Mouse (Mus musculus) right cerebral cortex, postnatal 14 days (tissue): ENCODE results near the gene Arhgap5.
A peak's percentile ranks its signal among the peaks of the same experiment; 100 is the strongest.

Experiments
- DNase-seq: peaks from one replicate; pipeline ENCODE4 v3.0.0; 2022

The Arhgap5 gene

DNA sequence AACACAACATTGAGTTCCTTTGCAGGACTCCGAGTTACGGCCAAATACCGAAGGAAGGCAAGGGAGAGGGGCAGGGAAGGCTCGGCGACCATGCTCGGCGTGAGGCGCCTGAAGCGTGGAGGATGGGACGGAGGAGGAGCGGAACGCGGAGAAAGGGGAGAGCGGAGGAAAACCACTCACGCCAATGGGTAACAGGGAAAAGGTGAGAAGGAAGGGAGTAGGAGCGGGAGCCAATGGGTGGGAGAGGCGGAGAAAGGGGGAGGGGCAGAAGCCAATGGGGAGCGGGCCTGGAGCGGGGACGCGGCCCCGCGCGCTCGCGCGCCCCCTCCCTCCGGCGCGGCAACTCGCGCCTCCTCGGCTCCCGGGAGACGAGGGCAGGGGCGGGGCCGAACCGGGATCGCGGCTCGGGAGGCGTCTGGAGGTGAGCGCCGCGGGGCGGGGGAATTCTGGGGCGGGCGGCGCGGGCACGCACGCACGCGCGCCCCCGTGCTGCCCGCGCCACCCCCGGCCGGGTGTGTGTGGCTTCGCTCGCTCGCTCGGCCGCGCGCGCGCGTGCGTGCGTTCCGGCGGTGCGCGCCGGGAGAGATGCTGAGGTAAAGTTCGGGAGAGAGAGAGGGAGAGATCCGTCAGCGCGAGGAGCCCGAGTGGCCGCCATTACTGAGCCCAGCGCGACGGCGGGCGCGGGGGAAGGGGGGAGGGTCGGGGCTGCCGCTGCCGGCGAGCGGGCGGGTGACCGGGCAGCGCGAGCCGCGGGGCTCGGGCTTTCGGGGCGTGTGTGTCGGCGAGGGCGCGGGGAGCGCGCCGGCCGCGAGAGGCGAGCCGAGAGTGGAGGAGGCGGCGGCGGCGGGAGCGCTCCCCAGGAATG is at the start of gene Arhgap5:
TSS of gene Arhgap5 (plus strand) at position 517 of the 865 bp plus-strand sequence.
- DNase-seq, result peak; percentile 95

DNA sequence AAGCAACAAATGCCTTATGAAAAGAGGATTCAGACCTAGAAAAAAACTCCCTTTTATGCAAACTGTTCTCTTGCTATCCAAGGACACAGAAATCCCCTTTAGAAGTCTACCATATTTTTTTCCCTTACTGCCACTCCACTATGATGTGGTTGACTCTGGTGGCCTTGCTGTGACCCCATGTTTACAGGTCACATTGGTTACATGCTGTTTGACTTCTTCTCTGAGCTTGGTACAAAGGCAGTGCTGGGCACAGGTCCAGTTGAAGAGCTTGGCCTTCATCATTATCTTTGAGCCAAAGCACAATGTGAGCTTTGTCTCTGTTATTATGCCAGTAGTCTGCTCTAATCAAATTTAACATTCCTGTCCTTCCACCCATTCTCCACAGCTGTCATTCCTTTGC is 39.2 kb upstream of the Arhgap5 start:
- DNase-seq, result no peak

DNA sequence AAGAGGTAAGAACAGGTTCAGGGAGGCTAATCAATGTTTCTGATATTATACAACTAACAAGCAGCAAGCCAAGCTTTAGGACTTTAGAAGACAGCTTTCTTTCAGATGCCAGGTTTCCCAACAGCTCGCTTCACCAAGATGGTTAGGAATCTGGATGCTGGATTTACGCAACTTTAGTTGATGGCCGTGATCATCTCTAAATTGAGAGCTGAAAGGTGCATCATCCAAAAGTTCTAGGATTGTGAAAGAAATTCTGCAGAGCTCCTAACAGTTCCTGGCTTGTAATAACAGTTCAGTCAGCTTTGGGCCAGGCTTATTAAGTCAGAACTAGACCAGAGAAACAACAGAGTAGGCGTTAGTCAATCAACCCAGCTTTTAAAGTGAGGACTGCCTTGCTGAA is 32.2 kb upstream of the Arhgap5 start:
- DNase-seq, result no peak

DNA sequence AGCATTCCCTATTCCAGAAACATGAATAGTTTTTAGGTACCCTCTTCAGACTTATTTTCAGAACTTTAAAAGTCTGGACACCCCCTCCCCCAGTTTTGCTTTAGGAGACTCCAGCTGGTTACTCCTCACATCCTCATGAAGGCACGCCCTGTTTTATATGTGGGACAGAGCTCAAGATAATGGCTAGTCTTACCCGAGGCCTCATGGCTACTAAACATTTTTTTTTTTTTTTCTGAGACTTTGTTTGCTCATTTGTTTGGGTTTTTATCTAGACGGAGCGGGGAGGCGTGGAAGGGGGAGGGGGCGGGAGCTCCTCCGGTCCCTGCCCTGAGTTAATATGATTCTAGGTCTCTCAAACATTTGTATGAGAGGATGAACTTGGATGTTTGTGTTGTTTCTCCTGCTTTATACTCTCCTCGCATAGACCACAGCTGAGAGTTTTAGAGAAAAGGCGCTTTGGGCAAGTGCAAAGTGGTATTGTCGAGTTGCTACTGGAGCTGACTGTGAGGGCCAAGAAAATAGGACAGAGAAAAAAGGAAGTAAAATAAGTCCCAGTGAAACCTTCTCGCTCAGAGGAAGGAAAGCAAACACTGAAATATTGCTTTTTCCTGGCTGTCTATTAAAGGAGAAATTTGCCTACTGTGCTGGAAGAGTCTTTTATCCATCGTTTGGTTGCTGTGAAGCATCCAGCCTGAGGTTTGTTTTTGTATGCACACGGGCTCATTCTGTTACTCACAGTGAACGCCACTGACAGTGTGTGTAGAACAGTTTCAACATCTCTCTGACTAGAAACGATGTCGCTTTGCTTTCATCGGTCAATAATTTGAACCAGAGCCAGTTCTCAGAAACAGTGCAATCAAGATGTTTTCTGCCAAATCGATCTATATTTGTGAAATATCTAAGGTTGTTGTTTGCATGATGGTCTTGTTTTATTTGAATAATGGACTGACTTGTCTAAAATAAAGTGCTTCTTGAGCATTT is 29.5 kb upstream of the Arhgap5 start:
- DNase-seq, result no peak

DNA sequence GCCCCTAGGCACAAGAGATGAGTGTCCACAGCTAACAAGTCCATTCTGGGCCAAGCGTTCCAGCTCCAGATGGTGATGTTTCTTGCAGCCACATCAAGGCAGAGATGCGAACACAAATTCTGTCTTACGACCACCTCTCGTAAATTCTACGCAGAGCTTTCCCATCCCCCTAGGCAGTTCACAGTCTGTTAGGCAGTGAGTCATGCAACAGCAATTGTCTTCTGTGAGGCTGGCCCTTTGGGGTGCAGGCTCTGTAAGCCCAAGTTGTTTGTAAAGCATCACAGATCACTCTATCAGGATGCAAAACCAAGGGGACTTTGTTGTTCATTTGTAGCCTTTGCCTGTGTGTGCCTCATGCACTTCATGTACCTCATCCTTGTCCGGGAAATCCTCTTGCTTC is 27.7 kb upstream of the Arhgap5 start:
- DNase-seq, result no peak

DNA sequence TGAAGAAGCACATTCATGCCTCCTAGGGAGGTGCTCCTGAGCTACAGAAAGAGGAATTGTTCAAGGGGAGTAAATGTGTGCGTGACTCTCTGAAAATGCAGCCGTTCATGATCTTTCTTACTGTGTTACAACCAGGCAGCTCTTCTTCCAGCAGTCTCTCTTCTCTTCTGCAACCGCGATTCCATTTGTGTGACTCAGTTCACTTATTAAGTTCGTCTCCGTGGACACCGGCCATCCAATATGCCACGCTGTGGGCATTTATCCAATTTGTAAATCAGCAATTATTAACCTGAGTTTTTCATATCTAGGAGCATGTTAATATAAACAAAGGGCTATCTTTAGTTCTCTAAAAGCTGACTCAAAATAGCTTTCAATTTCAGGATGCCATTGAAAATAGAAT is 25.2 kb upstream of the Arhgap5 start:
- DNase-seq, result no peak

DNA sequence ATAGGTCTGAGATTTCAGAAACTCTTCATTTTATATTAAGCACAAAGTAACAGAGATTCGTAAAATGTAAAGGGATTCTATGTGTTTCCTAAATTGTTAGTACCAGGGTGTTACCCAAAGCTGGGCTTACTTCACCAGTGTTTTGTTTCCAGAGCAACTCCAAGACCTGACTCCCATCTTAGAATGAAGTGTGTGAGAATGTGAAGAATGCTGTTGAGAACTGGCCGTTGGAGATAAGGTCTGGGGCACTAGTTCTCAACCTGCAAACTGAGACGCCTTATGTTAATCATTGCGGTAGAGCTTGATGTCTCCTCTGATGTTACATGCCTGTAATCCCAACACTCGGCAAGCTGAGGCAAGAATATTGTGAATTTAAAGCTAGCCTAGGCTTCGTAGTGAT is 24.4 kb upstream of the Arhgap5 start:
- no peak for DNase-seq

DNA sequence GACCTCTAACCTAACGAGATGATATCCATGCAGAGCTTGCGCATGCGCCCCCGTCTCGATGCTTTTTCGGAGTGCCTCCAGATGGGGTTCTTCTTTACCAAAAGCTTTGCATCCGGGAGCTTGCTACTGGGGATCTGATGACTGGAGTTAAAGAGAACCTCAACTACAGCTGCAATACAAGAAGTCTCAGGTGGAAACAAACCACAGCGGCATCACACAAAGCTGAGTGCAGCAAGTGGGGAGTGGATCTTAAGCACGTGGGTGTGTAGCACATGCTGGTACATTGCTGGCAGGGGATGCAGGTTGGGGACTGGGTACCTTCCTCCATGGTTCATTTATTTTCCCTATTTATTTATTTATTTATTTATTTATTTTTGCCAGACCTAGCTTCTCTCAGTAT is 22.9 kb upstream of the Arhgap5 start:
- DNase-seq, result no peak

DNA sequence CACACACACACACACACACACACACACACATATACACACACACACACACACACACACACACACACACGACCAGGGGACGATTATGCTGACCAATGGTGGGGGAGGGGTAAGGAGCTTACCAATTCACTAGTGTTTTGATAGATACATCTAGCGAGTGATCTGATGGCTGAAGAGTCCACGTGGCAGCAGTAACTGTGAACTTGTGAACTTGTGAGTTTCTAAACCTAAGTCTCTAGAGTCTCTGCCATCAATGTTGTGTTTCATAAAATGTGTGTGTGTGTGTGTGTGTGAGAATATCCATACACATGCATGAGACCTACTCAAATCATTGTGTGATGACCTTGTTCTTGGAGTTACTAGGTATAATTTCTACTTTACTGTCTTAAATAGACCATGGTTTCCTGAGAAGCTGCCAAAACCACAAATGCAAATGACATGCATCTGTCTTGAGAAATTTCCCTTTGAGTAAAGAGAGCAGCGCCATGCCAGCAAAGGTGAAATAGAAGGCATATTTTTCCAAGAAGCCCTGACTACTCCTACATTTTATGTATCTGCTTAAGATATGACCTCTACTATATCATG is 21.7 kb upstream of the Arhgap5 start:
- no peak for DNase-seq

DNA sequence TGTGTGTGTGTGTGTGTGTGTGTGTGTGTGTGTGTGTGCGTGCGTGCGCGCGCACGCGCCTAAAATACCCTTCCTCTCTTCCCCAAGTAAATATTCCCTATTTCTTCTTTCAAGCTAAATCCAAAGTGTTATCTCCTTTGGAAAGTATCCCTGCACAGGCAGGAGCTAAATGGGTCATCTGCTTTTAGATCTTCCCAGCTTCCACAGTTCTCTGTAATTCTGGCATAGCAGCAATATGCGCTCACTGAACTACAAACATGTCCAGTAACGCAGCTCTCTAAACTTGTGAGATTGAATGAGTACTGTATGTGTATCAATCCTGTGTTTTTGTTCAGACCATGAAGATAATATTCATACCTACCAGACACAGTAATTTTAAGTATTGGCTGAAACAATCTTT is 20.6 kb upstream of the Arhgap5 start:
- DNase-seq, result no peak

DNA sequence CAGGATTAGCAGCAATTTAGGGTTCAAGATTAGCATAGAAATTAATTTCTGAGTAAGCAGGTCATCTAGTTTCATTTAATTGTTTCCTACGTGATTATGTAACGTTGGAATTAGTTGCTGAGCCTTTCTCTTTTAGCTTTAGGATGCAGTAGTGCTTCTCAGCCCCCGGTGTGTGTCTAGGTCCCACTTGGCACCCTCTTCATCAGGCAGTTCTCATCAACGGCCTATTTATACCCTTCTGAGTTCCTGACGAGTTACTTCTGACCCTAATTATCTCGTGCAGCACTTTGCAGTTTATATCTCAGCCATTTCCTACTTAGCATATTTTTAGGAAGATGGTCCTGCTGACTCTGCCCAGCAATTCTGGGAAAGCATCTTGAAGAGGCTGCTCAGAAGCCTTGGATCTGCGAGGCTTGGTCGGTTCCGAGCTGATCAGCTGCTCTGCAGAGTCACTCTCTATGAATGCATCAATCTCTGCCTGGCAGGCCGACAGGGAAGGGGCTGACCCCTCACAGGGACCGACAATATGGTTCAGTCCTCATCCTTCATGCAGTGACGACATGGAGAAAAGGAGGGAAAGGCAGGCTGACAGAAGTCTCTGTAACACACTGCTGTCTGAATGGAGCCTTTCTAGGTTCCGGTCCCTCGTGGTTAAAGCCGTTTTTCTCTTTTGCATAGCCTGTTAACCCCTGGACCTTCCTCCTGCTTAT is 15.4 kb upstream of the Arhgap5 start:
- DNase-seq, result no peak

DNA sequence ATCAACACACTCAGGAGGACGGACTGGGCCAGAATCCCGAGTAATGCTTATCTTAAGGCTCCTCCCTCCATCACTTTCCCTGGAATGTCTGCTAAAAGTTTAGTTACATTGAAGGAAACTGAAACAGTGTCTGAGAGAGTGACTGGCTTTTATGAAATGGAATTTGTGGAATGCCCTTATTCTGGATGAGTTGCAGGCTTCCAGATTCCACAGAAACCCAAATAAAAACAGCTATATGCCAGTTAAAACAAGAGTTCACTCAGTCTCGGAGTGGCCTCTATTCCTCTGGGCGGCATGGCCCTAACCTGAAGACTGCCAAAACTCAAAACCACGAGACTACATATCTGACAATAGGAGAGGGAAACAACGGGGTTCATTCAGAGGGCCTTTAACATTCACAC is 10.5 kb upstream of the Arhgap5 start:
- DNase-seq, result no peak

DNA sequence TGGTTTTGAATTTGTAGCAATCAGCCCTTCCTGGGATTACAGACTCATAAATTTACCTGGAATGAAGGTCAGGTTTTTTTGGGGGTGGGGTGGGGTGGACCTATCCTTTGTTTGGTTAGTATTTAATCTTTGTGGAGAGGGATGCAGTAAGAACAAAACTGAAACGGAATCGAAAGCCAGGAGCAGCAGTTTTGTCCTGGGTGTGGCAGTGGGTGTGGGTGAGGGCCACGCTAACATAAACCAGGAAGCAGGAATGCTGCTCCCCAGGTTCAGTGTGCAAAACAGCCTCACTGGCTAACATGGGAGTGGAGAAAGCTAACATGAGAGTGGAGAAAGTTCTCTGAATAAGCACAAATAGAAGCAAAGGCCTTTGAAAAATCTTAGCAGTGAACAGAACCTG is 6.6 kb upstream of the Arhgap5 start:
- DNase-seq, result no peak

DNA sequence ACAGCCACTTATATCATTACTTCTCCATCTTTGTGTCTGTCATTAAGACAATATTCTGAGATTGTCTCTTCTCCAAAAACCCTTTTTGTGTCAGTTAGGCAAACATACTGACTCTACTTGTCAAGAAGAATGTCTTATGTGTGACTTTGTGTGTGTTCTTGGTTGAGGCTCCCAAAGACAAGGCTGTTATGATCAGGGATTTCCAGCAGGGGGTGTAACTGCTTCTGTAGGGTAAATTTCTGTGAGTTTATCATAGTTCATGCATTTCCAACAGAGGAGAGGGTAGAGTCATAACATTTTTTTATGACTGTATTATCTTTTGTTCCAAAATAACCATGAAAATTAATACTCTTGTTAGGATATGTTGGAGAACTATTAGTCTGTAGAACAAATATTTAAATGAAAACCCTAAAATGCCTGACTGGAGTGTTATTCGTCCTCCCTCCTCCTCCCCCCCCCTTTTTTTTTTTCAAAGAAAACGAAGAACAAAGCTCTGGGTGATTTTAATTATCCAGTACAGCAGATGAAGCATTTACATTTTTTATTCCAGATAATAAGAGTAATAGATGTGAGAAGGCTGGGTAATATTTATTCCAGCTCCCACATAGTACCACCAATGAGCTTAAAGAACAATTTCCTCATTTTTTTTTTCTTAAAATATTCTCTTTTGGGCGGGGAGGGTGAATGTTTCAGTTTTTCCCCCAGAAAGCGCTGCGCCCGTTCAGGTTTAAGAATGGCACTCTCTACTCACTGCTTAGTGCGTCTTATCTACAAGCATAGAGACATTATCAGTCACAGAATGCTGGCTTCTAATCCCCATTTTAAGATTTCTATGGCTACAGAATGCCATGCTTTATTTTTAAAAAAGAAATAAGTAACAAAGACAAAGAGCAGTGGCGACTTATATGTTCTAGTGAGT is 2.6 kb upstream of the Arhgap5 start:
- no peak for DNase-seq

DNA sequence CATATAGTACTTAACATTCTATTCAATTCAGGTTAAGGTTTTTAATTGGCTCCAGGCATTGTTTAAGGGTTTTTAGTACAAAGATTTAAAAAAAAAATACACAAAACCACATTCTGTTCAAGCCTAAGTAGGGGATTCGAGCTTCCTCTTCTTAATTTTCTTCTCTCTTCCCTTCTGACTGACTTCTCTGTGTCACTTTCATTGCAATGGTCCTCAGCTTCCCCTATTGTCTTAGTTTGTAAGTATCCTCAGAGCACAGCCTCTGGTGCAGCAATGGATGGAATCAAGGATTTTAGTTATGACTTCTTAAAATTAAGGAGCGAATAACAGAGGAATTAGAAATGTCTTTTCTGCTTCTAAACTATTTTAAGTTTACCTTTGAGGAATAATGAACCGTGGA is 1.6 kb upstream of the Arhgap5 start:
- no peak for DNase-seq

DNA sequence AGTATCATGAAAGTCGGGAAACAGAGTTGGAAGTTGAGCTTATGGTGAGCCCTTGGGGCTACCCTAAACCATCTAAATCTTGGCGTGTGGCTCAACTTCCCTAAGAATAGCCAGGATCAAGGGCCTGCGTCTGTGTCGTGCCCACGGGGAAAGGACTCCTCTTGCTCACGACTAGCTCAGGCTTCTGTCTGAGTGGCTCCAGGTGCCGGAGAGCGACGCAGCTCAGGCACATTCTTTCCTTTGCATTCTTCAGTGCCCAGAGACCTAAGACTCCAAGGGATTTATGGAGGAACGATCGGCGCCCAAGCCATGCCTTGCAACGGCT is 679 bp upstream of the Arhgap5 start:
- DNase-seq, result no peak

DNA sequence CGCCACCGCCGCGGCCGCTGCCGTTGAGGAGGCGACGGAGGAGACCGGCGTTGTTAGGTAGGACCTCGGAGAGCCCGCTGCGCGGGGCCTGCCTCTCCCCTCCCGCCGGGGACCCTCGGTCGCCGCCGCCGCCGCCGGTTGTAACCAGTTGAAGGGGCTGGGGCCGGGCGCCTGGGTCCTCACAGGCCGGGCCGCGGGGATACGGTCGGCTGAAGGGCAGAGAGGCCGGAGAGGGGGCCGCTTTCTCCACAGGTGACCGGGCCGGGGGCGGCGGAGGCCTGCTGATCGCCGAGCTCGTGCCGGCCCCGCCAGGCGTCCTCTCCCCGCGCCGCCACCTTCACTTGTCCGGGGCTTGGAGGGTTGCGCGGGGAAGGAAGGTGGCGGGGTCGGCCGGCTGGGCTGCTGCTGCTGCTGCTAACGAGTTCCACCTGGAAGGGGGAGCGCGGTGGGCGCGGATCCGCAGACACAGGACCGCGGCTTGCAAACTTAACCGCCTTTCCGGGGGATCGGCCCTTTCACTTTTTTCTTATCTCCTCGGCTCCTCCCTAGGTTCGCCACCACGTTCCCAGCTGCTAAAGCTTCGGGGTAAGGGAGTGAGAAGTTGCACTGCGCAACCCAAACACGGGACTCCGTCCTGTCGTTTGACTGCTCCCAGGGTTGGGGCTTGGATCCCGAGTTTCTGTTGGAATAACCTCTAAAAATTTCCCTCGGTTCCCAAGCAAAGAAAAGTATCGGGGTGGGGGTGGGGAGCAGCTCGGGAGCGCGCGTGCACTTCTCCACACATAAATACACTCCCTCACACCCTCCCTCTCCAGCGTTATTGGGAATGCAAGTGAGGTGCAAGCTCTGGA is 784 bp downstream of the Arhgap5 start:
- peak; percentile 51 for DNase-seq

DNA sequence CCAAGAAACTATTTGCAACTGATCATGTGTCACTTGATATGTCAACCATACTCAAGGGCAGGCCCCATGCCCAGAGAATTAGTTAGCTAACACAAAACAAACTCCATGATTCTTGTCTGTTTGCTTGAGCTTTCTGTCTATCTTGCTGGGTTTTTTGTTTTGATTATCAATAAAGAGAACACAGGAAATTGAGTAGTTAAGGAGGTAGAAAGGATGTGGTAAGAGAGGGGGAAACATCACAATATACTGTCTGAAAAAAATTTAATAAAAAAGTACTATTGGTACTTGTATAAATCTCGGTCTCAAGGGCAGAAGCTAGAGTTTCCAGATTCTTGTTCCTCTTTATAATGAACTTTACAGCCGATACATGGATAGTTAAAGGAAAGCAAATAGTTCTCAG is 20.9 kb downstream of the Arhgap5 start:
- DNase-seq, result no peak

DNA sequence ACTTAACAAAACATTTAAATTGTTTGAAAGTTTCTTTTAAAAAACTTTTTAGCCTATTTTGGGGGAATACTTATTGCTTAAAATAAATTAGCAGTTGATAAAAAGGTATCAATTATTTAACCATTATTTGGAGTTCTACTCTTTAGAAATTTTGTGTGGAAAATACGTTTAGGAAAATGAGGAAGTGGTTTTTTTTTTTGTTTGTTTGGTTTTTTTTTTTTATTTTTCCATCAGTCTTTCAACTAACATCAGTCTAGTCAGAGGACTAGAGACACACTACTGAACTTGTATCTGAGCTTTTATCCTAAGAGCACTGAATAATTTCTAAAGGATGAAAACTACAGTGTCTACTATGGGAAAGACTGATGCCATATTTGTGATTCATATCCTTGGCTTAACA is 21.7 kb downstream of the Arhgap5 start:
- no peak for DNase-seq

DNA sequence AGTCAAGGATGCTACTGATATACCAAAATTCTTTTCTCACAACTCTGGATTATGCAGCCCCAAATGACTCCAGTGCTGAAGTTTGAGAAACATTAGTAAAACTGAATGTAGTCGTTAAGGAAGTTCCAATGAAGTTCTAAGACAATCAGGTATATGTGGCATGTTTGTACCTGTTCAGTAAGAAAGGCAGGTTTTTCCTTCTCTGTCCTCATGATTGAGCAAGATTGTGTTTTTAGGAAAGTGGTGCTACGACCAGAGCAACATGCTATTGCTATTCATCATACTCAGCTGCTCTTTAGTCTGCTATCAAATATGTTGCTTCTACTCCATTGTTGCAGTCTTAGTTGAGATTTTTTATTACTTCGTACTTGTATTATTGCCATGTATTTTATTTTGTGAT is 26.0 kb downstream of the Arhgap5 start:
- no peak for DNase-seq

DNA sequence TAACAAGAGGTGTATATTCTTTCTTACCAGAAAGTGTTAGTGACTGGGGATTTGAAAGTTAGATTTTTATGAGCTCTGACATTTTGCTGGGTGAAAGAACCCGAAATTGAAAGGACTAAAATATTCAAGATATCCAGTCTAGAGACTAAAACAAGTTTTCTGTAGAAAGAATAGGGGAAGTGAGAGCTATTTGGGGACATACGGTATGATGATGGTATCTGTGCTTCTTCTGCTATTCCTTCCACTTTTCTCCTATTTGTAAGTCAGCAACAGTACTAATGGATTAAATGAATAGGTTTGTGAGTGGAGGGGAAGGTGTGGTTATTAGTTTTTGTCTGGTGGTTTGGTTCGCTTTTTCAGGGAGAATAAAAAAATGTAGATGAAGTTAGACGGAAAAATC is 37.5 kb downstream of the Arhgap5 start:
- DNase-seq, result no peak
